Mouse (Mus musculus) CD8-positive naive resting alpha-beta T cell, adult 2 months (primary cell): ENCODE measurements around the gene 0610009B22Rik.
A peak's percentile ranks its signal among the peaks of the same experiment; 100 is the strongest.
"Not testable (repeated sequence)": the region's sequence is repeated elsewhere in the genome, so short reads cannot be mapped to it uniquely, and the experiment has no call there.

Experiments used
- DNase-seq, 2 experiments: peaks; one replicate each; pipeline ENCODE4 v3.0.0; 2022; ENCODE audit warnings: low read depth in 2 of 2, low spot score in 2 of 2

0610009B22Rik gene

DNA sequence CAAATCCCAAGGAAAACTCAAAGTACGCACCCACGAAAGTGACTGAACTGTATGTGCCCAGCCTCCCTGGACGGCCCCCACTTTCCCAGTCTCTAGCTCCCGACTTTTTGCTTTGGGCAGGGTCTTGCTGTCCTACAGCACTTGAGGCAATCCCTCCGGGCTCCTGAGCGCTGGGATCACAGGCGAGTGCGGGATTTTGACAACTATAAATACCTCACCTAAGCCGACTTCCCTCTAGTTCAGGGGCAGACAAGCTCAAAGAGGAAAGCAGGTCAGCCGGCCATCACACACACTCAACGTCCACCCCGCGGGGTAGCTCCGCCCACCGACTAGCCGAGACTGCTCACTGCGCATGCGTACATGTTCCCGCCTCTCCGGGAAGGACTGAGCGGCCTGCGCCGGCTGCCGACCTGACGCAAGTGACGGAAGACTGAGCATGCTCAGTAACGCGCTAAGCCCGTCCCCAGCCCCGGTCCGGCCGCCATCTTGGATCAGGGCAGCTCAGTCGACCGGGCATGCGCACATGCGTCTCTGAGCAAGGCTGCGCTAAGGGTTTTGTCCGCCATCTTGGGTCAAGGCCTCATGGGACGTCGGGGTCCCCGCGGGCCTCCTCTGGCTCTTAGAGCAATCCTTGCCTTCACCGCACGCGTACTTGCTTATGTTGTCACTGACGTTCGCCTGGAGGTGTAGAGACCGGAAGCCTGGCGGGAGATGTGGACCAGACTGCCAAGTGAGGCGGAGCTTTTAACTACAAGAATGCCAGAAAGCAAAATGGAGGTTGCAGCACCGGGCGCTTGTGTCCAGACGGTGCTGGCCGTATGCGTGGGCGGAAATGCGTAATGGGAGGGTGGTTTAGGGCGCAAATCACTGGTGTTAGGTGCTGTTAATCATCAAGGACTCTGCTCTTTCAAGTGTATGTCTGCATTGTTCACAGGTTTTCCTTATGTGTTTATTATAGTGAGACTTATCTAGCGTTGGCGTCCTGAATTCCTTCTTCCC is at the start of gene 0610009B22Rik:
Gene 0610009B22Rik, minus strand, starts transcription at position 545 of the 999 bp plus-strand sequence.
- DNase-seq = peak; percentile 99

GRCm38 (mm10) chr11:51734218-51734617 is 45.5 kb upstream of the 0610009B22Rik start:
- not testable (repeated sequence) for DNase-seq

- DNase-seq = no peak
Measured at GRCm38 (mm10) chr11:51732883-51733282, 44.2 kb upstream of the 0610009B22Rik start.

DNA sequence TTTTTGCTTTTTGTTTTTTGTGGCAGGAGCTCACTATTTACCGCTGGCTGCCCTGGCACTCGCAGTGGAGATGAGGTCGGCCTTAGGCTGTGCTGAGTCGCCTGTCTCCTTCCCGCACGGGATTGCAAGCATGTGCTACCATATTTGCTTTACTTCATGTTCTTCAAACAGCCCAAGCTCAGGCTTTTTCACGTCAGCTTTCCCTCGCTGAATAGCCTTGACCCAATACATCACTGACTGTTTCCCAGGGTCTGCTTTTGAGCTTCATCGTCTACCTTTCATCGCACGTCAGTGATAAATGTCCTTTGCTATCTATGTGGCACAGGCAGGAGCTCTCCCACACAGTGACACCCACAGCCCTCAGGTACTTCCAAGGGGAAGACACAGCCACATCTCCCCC is 32.4 kb upstream of the 0610009B22Rik start:
- DNase-seq = no peak

DNA sequence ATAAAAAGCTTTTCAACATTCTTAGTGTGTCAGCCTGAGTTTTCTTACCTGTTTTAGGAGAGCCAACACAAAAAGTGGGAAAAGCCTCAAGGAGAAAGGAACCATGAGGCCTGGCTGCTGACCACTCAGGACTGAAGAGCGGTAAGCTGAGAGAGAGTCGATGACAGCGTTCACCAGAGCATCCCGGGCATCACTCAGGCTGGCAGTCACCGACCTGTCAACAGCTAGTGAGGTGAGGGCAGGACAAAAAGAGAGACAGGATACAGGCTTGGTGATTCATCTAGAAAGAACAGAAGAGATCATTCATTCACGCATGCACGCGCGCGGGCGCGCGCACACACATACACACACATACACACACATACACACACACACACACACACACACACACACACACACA is 18.4 kb upstream of the 0610009B22Rik start:
- no peak for DNase-seq

GRCm38 (mm10) chr11:51706451-51706850 is 17.8 kb upstream of the 0610009B22Rik start:
- DNase-seq = no peak

- DNase-seq = peak; percentile 23 to 57
Measured at GRCm38 (mm10) chr11:51703379-51703998, 14.8 kb upstream of the 0610009B22Rik start.

- DNase-seq = no peak
Measured at GRCm38 (mm10) chr11:51702831-51703230, 14.2 kb upstream of the 0610009B22Rik start.

GRCm38 (mm10) chr11:51694984-51695383 is 6.3 kb upstream of the 0610009B22Rik start:
- DNase-seq = no peak

- DNase-seq = not testable (repeated sequence)
Measured at GRCm38 (mm10) chr11:51690597-51690996, 1.9 kb upstream of the 0610009B22Rik start.

GRCm38 (mm10) chr11:51689343-51689742 is 669 bp upstream of the 0610009B22Rik start:
- no peak for DNase-seq

- DNase-seq = no peak
Measured at GRCm38 (mm10) chr11:51681976-51682374, 6.7 kb downstream of the 0610009B22Rik start.

- DNase-seq = peak; percentile 84 to 90
Measured at GRCm38 (mm10) chr11:51681324-51681975, 7.2 kb downstream of the 0610009B22Rik start.

DNA sequence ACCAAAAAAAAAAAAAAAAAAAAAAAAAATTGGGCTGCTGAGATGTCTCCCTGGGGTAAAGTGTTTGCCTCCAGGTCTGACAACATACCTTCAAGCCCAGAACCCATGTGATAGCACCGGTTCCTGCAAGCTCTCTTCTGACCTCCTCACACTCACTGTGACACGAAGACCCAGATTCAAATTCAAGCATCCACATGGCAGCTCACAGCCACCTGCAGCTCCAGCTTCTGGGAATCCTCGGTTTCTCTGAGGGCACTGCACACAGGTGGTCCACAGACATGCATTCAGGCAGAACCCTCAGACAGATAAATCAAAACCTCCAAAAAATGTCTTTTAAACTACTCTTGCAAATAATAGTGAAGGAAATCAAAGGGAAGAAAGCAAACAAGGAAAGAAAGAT is 9.2 kb downstream of the 0610009B22Rik start:
- no peak for DNase-seq

DNA sequence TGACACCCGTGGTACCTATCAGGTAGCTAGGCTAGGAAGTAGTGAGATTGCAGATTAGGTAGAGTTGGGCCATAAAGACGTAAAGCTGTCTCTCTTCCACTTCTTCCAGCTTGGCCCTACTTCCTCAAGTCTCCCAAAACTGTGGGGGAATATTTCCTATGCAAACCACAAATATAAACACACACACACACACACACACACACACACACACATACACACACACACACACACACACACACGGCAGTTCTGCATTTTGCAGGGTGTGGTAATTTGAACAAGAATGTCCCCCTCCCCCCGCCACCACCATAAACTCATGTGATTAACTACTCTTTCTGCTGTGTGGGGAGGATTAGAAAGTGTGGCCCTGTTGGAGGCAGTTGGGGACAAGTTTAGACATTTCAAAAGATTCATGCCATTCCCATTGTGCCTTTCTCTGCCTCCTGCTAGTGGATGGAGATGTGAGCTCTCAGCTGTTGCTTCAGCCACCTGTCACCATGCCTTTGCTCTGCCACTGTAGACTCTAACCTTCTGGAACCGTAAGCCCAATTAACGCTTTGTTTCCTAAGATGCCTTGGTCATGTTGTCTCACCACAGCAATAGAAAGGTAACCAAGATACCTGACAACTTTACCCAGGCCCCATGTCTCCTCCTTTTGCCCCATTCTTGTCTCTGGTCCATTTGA is 10.8 kb downstream of the 0610009B22Rik start:
- no peak for DNase-seq

- no peak for DNase-seq
Measured at GRCm38 (mm10) chr11:51675386-51675785, 13.3 kb downstream of the 0610009B22Rik start.

DNA sequence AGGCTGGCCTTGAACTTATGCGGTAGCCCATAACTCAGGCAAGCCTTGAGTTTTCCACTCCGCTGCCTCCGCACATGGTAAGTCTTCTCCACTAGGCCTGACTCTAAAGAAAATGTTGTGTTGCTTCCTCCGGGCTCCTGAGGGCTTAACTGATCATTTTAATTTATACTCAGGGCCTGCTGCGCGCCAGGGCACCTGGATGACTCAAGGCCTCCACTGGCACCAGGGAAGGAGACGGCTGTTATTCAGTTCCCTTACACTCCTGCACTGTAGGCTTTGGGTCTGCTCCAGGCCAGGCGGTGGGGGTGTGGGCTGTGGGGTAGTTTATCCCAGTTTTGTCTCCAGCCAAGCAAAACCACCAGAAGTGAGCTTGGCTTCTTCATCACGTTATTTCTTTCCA is 15.4 kb downstream of the 0610009B22Rik start:
- no peak for DNase-seq

DNA sequence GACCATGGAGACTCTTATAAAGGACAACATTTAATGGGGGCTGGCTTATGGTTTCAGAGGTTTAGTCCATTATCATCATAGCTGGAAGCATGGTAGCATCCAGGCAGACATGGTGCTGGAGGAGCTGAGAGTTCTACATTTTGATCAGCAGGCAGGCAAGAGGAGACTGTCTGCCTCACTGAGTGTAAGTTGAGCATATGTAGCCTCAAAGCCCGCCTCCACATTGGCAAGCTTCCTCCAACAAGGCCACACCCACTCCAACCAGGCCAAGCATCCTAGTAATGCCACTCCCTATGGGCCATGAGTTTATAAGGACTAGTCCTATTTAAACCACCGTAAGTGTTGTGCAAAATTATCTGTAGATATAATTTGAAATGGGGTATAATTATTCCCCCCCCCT is 17.3 kb downstream of the 0610009B22Rik start:
- DNase-seq = no peak

DNA sequence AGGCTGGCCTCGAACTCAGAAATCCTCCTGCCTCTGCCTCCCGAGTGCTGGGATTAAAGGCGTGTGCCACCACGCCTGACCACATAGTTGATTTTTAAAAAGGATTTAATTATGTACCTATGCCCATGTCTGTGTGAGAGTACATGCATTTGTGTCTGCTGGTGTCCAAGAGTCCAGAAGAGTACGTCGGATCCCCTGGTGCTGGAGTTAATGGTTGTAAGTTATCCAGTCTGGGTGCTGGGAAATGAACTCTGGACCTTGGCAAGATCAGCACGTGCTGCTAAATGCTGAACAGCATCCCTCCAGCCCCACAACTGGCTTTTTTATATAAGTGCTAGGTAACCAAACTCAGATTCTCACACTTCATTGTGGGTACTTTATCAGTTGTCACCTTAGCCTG is 17.8 kb downstream of the 0610009B22Rik start:
- DNase-seq = no peak

GRCm38 (mm10) chr11:51664747-51665146 is 23.9 kb downstream of the 0610009B22Rik start:
- not testable (repeated sequence) for DNase-seq

GRCm38 (mm10) chr11:51662632-51663031 is 26.0 kb downstream of the 0610009B22Rik start:
- no peak for DNase-seq
